Mouse (Mus musculus): ENCODE results near the gene 1700001O22Rik. TPM values are rescaled to one million over a fixed set of nuclear protein-coding genes. Genes with fewer than 3 reads are reported as not detected.

The 1700001O22Rik gene
- total and polyA plus RNA-seq, 2 experiments = not detected

DNA sequence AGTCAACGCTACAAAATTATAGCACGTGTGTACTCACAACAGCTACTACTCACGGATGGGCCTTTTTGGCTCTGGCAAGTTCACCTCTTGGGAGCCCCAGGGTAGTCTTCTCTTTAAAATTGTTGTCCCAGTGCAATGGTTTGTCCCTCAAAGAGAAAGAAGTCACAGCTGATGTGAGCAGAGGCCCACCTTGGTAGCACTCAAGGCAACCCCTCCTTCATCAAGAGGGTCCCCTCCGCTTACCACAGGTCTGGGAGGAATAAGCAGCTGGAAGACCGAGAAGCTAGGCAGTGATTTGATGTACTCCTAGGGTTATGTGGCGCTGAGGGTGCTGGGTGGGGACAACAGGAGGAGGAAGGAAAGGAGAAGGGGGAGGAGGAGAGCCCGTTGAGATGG lies 2.8 kb downstream of the 1700001O22Rik start:
- 52% methylated on average over 7 of the region's 7 CpGs for WGBS
- Histone ChIP-seq H3K27ac (replicated peaks; ENCODE audit: insufficient read depth, low read depth, low read length) (no peak overlapping the region), H3K27me3 (ENCODE audit: control insufficient read depth, insufficient read depth, low read length) (peaks cover 9% of the 10 kb centered on the region), H3K79me2 (ENCODE audit: control insufficient read depth, insufficient read depth, low read length) (no peaks in the 10 kb centered on the region), H3K4me1 (ENCODE audit: control insufficient read depth, insufficient read depth, low read length) (peaks cover 3% of the 10 kb centered on the region; the same call in 1 of the 2 replicates), H3K4me3 (ENCODE audit: insufficient read depth, low read depth, low read length) (no peak overlapping the region; the same call in 1 of the 2 replicates), H3K9ac (ENCODE audit: low read depth, low read length) (no peak overlapping the region), H3K36me3 (ENCODE audit: control insufficient read depth, insufficient read depth, low read length) (no peaks in the 10 kb centered on the region)
- TF ChIP-seq POLR2A (IDR thresholded peaks at IDR 0.05; ENCODE audit: extremely low read depth, insufficient read depth, low read length) = no peak
- TF ChIP-seq CTCF (IDR thresholded peaks at IDR 0.05; ENCODE audit: low read depth, low read length) = no peak
- DNase-seq (ENCODE audit: extremely low read depth, low read depth, low spot score) = no peak

DNA sequence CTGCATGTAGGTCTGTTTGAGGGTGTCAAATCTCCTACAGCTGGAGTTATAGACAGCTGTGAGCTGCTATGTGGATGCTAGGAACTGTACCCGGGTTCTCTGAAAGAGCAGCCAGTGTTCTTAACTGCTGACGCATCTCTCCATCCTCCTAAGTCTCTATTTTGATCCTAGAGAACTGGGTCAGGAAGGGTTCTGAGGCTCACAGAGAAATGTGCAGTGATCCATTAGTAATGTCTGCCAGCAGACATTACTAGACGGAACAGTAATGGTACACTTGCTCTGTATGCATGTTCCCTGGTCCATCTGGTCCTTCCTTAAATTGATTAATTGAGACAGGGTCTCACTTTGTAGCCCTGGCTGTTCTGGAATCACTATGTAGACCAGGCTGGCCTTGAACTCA lies 4.0 kb downstream of the 1700001O22Rik start:
- Histone ChIP-seq H3K27me3 (ENCODE audit: control insufficient read depth, insufficient read depth, low read length) (peaks cover 9% of the 10 kb centered on the region), H3K4me3 (ENCODE audit: insufficient read depth, low read depth, low read length) (no peak overlapping the region), H3K4me1 (ENCODE audit: control insufficient read depth, insufficient read depth, low read length) (peaks cover 3% of the 10 kb centered on the region; the same call in 1 of the 2 replicates), H3K27ac (replicated peaks; ENCODE audit: insufficient read depth, low read depth, low read length) (no peak overlapping the region), H3K9ac (ENCODE audit: low read depth, low read length) (no peak overlapping the region), H3K36me3 (ENCODE audit: control insufficient read depth, insufficient read depth, low read length) (no peaks in the 10 kb centered on the region), H3K79me2 (ENCODE audit: control insufficient read depth, insufficient read depth, low read length) (no peaks in the 10 kb centered on the region)
- DNase-seq (ENCODE audit: extremely low read depth, low read depth, low spot score) = no peak
- WGBS = 86% methylated on average over 3 of the region's 3 CpGs
- TF ChIP-seq CTCF (IDR thresholded peaks at IDR 0.05; ENCODE audit: low read depth, low read length) (no peak), POLR2A (IDR thresholded peaks at IDR 0.05; ENCODE audit: extremely low read depth, insufficient read depth, low read length) (no peak)

DNA sequence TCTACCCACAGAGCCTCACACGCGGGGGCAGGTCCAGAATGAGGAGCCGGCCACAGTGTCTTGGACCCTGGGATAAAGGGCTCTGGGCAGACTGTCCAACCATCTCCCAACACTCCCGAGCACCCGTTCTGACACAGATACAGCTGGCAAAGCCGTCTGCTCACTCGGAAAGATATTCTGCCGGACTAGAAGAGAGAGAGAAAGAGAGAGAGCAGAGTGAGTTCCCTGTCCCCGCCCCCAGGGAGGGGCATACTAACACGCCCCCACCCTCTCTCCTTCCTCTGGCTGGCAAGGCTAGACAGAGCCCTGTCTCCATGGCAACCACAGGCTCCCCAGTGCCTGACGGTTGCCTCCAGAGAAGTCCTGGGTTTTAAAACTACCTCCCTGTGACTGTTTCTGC lies 7.1 kb downstream of the 1700001O22Rik start:
- TF ChIP-seq CTCF (IDR thresholded peaks at IDR 0.05; ENCODE audit: low read depth, low read length) = no peak
- TF ChIP-seq POLR2A (IDR thresholded peaks at IDR 0.05; ENCODE audit: extremely low read depth, insufficient read depth, low read length) = no peak
- WGBS = 13% methylated on average over 11 of the region's 11 CpGs
- Histone ChIP-seq H3K27ac (replicated peaks; ENCODE audit: insufficient read depth, low read depth, low read length) (no peak overlapping the region), H3K27me3 (ENCODE audit: control insufficient read depth, insufficient read depth, low read length) (peaks cover 5% of the 10 kb centered on the region), H3K4me1 (ENCODE audit: control insufficient read depth, insufficient read depth, low read length) (no peaks in the 10 kb centered on the region), H3K4me3 (ENCODE audit: insufficient read depth, low read depth, low read length) (no peak overlapping the region), H3K9ac (ENCODE audit: low read depth, low read length) (no peak overlapping the region), H3K79me2 (ENCODE audit: control insufficient read depth, insufficient read depth, low read length) (no peaks in the 10 kb centered on the region), H3K36me3 (ENCODE audit: control insufficient read depth, insufficient read depth, low read length) (no peaks in the 10 kb centered on the region)
- peak; percentile 50 for DNase-seq (ENCODE audit: extremely low read depth, low read depth, low spot score)

DNA sequence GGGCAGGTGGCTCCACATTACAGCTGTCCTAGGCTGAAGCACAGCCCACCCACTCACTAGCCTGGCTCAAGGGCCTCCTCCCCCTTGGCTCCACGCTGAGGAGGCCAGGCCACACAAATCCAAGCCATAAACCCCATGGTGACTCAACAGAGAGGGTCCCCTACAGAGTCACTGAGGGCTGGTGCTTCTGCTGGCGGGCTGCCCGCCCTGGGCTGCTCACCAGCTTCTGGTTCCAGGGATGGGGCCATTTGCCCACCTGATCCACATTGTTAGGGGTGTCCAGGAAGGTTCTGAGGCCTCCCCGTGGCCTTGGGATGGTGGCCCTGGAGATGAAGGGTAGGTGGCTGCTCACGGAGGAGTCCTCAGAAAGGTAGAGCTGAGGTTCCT lies 7.6 kb downstream of the 1700001O22Rik start:
- 93% methylated on average over 5 of the region's 5 CpGs for WGBS
- DNase-seq (ENCODE audit: extremely low read depth, low read depth, low spot score) = no peak
- Histone ChIP-seq H3K27me3 (ENCODE audit: control insufficient read depth, insufficient read depth, low read length) (no peaks in the 10 kb centered on the region; the same call in 1 of the 2 replicates), H3K27ac (replicated peaks; ENCODE audit: insufficient read depth, low read depth, low read length) (no peak overlapping the region), H3K4me1 (ENCODE audit: control insufficient read depth, insufficient read depth, low read length) (no peaks in the 10 kb centered on the region), H3K4me3 (ENCODE audit: insufficient read depth, low read depth, low read length) (no peak overlapping the region), H3K36me3 (ENCODE audit: control insufficient read depth, insufficient read depth, low read length) (no peaks in the 10 kb centered on the region), H3K9ac (ENCODE audit: low read depth, low read length) (no peak overlapping the region), H3K79me2 (ENCODE audit: control insufficient read depth, insufficient read depth, low read length) (no peaks in the 10 kb centered on the region)
- TF ChIP-seq CTCF (IDR thresholded peaks at IDR 0.05; ENCODE audit: low read depth, low read length) (no peak), POLR2A (IDR thresholded peaks at IDR 0.05; ENCODE audit: extremely low read depth, insufficient read depth, low read length) (no peak)

DNA sequence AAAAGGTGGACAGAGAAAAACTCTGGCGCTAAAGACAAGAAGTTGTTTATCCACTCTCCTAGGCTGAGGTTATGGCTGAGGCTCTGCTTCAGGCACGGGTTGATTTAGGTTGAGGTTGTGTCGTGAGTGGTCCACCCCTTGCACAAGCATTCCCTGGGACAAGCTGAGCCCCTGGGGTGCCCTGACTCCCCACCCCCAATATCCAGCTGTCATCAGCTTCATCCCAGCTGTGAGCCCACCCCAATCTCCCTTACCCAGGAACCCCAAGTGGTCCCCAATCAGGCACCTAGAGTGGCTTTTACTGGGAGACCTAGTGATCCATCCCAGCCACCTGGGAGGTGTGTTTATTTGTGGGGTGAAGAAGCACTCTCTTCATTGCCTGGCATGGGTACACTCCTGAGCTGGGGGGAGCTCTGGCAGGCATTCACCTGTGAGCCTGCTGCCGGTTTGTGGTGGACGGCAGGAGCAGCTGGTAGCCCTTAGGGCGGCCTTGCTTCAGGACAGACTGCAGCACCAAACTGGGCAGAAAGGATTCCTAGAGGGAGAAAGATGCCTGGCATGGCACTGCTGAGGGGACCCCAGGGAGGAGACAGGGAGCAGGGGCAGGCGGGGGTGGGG lies 8.1 kb downstream of the 1700001O22Rik start:
- WGBS = 87% methylated on average over 7 of the region's 7 CpGs

More for the DNA sequence above, 8.1 kb downstream of the 1700001O22Rik start:
- no peaks in the 10 kb centered on the region for H3K27me3 ChIP-seq (ENCODE audit: control insufficient read depth, insufficient read depth, low read length)
- H3K4me1 ChIP-seq (ENCODE audit: control insufficient read depth, insufficient read depth, low read length) = no peaks in the 10 kb centered on the region
- H3K27ac ChIP-seq (replicated peaks; ENCODE audit: insufficient read depth, low read depth, low read length) = no peak overlapping the region
- no peak for DNase-seq (ENCODE audit: extremely low read depth, low read depth, low spot score)
- H3K79me2 ChIP-seq (ENCODE audit: control insufficient read depth, insufficient read depth, low read length) = no peaks in the 10 kb centered on the region
- no peaks in the 10 kb centered on the region for H3K36me3 ChIP-seq (ENCODE audit: control insufficient read depth, insufficient read depth, low read length)
- TF ChIP-seq POLR2A (IDR thresholded peaks at IDR 0.05; ENCODE audit: extremely low read depth, insufficient read depth, low read length) = no peak
- no peak overlapping the region for H3K4me3 ChIP-seq (ENCODE audit: insufficient read depth, low read depth, low read length)
- no peak overlapping the region for H3K9ac ChIP-seq (ENCODE audit: low read depth, low read length)
